Mouse (Mus musculus) heart, adult 11 months (tissue): ENCODE data around the gene Ms4a7.
"Not testable (repeated sequence)": the region's sequence is repeated elsewhere in the genome, so short reads cannot be mapped to it uniquely, and the experiment has no call there.

Source experiments
- DNase-seq: peaks from one replicate; pipeline ENCODE4 v3.0.0; 2022

Gene Ms4a7

GRCm38 (mm10) chr19:11335932-11336331 lies at the start of gene Ms4a7:
TSS of gene Ms4a7 (minus strand) at chr19:11336146.
- DNase-seq, result peak; percentile 88

- no peak for DNase-seq
These were observed 40.5 kb upstream of the Ms4a7 start for GRCm38 (mm10) chr19:11376399-11376798.

- peak; percentile 78 for DNase-seq
These were observed 39.3 kb upstream of the Ms4a7 start, which contains the start of gene Ms4a4a for GRCm38 (mm10) chr19:11375273-11375672. TSS of gene Ms4a4a (plus strand) at chr19:11375523.

- DNase-seq, result no peak
These were observed 35.2 kb upstream of the Ms4a7 start for GRCm38 (mm10) chr19:11371181-11371580.

- peak; percentile 81 for DNase-seq
These were observed 32.4 kb upstream of the Ms4a7 start for GRCm38 (mm10) chr19:11368310-11368709.

- DNase-seq, result peak; percentile 74
These were observed 26.1 kb upstream of the Ms4a7 start for GRCm38 (mm10) chr19:11362002-11362401.

- DNase-seq, result peak; percentile 50
These were observed 24.2 kb upstream of the Ms4a7 start for GRCm38 (mm10) chr19:11360106-11360505.

GRCm38 (mm10) chr19:11355730-11356129 lies 19.8 kb upstream of the Ms4a7 start:
- peak; percentile 15 for DNase-seq

- DNase-seq, result peak; percentile 17
These were observed 15.9 kb upstream of the Ms4a7 start for GRCm38 (mm10) chr19:11351878-11352277.

- DNase-seq, result peak; percentile 96
These were observed 13.9 kb upstream of the Ms4a7 start for GRCm38 (mm10) chr19:11349698-11350481.

- no peak for DNase-seq
These were observed 8.0 kb upstream of the Ms4a7 start for GRCm38 (mm10) chr19:11343992-11344391.

GRCm38 (mm10) chr19:11343147-11343546 lies 7.2 kb upstream of the Ms4a7 start:
- DNase-seq, result no peak

- DNase-seq, result peak; percentile 51
These were observed 14.8 kb downstream of the Ms4a7 start for GRCm38 (mm10) chr19:11321123-11321522.

GRCm38 (mm10) chr19:11316786-11317185 lies 19.2 kb downstream of the Ms4a7 start:
- DNase-seq, result no peak

GRCm38 (mm10) chr19:11314354-11314753 lies 21.6 kb downstream of the Ms4a7 start, which contains the start of gene Ms4a14:
TSS of gene Ms4a14 (minus strand) at chr19:11314454.
- no peak for DNase-seq

- no peak for DNase-seq
These were observed 27.1 kb downstream of the Ms4a7 start for GRCm38 (mm10) chr19:11308888-11309287.

- DNase-seq, result not testable (repeated sequence)
These were observed 36.4 kb downstream of the Ms4a7 start for GRCm38 (mm10) chr19:11299529-11299928.

GRCm38 (mm10) chr19:11298939-11299338 lies 37.0 kb downstream of the Ms4a7 start:
- DNase-seq, result no peak

- not testable (repeated sequence) for DNase-seq
These were observed 42.3 kb downstream of the Ms4a7 start for GRCm38 (mm10) chr19:11293616-11294015.

GRCm38 (mm10) chr19:11292990-11293389 lies 43.0 kb downstream of the Ms4a7 start:
- peak; percentile 86 for DNase-seq

- no peak for DNase-seq
These were observed 52.2 kb downstream of the Ms4a7 start, which contains the start of gene Ms4a5 for GRCm38 (mm10) chr19:11283773-11284172. TSS of gene Ms4a5 (minus strand) at chr19:11283873.

- DNase-seq, result no peak
These were observed 55.7 kb downstream of the Ms4a7 start for GRCm38 (mm10) chr19:11280223-11280622.

- DNase-seq, result no peak
These were observed 59.5 kb downstream of the Ms4a7 start for GRCm38 (mm10) chr19:11276431-11276830.
